Mouse (Mus musculus) lung, postnatal 0 days (tissue): Measurements from ENCODE around the gene Faap100.

Source experiments
- CTCF ChIP-seq: IDR thresholded peaks from 2 replicates; pipeline ENCODE4 v1.5.1; 2016; ENCODE audit warnings: antibody characterized with exemption, mild to moderate bottlenecking
- EP300 ChIP-seq: IDR thresholded peaks from 2 replicates; pipeline ENCODE4 v1.6.1; 2016; ENCODE audit warnings: antibody characterized with exemption, mild to moderate bottlenecking, control low read depth

GRCm38 (mm10) chr11:120417852-120418251 lies 39.3 kb upstream of the Faap100 start:
- TF ChIP-seq CTCF (no peak), EP300 (no peak)
